Mouse (Mus musculus): ENCODE data around the gene Akap6. TPM values are rescaled to one million over a fixed set of nuclear protein-coding genes. Genes with fewer than 3 reads are reported as not detected.

Gene Akap6
- polyA plus RNA-seq, 1 experiment from 2014 or later = 10.8 TPM

- no peak overlapping the region for H3K9ac ChIP-seq (ENCODE audit: low read length)
- H3K4me1 ChIP-seq (ENCODE audit: control insufficient read depth, insufficient read depth, low read length) = peaks cover 12% of the 10 kb centered on the region
- no peak overlapping the region for H3K4me3 ChIP-seq (ENCODE audit: low read length)
- 80% methylated on average over 11 of the region's 11 CpGs for WGBS
- ATAC-seq (replicated peaks; ENCODE audit: extremely low read depth, insufficient read depth, low FRiP score) = no peak
- H3K9me3 ChIP-seq (replicated peaks; ENCODE audit: control insufficient read depth, low read length) = no peaks in the 10 kb centered on the region
- H3K36me3 ChIP-seq (ENCODE audit: control insufficient read depth, insufficient read depth) = no peaks in the 10 kb centered on the region
- no peak overlapping the region for H3K4me2 ChIP-seq (ENCODE audit: low read depth, low read length)
- no peaks in the 10 kb centered on the region for H3K27me3 ChIP-seq (ENCODE audit: control insufficient read depth, insufficient read depth, low read length)
- no peak overlapping the region for H3K27ac ChIP-seq (ENCODE audit: low read length)
These were observed 366.0 kb downstream of the Akap6 start for GRCm38 (mm10) chr12:53065031-53065785.

DNA sequence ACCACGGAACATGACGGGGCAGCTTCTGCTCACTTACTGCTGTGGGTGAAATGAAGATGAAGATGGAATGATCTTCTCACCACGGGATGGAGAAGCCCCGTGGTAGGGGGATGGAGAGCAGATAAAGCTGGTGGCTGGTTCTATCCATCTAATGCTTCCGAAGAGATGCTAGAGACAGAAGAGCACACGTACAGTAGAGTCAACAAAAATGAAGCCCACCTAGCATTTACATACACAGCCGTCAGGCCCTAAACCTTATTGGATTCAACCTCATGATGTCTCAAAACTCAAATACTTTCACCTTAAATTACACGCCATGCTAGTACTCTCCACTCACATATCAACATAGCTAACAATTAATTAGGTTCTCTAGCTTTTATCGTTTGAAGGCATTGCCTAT, 367.1 kb downstream of the Akap6 start:
- ATAC-seq (replicated peaks; ENCODE audit: extremely low read depth, insufficient read depth, low FRiP score) = no peak
- 81% methylated on average over 9 of the region's 9 CpGs for WGBS
- Histone ChIP-seq H3K9ac (ENCODE audit: low read length) (no peak overlapping the region), H3K36me3 (ENCODE audit: control insufficient read depth, insufficient read depth) (no peaks in the 10 kb centered on the region), H3K4me1 (ENCODE audit: control insufficient read depth, insufficient read depth, low read length) (peaks cover 9% of the 10 kb centered on the region), H3K4me3 (ENCODE audit: low read length) (no peak overlapping the region), H3K9me3 (replicated peaks; ENCODE audit: control insufficient read depth, low read length) (no peaks in the 10 kb centered on the region), H3K4me2 (ENCODE audit: low read depth, low read length) (no peak overlapping the region), H3K27me3 (ENCODE audit: control insufficient read depth, insufficient read depth, low read length) (no peaks in the 10 kb centered on the region), H3K27ac (ENCODE audit: low read length) (no peak overlapping the region)

GRCm38 (mm10) chr12:53070907-53071306, 371.7 kb downstream of the Akap6 start:
- H3K27me3 ChIP-seq (ENCODE audit: control insufficient read depth, insufficient read depth, low read length) = no peaks in the 10 kb centered on the region
- H3K36me3 ChIP-seq (ENCODE audit: control insufficient read depth, insufficient read depth) = no peaks in the 10 kb centered on the region
- WGBS = 94% methylated on average over 5 of the region's 5 CpGs
- no peak for ATAC-seq (replicated peaks; ENCODE audit: extremely low read depth, insufficient read depth, low FRiP score)
- H3K4me1 ChIP-seq (ENCODE audit: control insufficient read depth, insufficient read depth, low read length) = no peaks in the 10 kb centered on the region
- H3K27ac ChIP-seq (ENCODE audit: low read length) = no peak overlapping the region
- H3K4me3 ChIP-seq (ENCODE audit: low read length) = no peak overlapping the region
- H3K9me3 ChIP-seq (replicated peaks; ENCODE audit: control insufficient read depth, low read length) = no peaks in the 10 kb centered on the region
- H3K9ac ChIP-seq (ENCODE audit: low read length) = no peak overlapping the region
- no peak overlapping the region for H3K4me2 ChIP-seq (ENCODE audit: low read depth, low read length)

DNA sequence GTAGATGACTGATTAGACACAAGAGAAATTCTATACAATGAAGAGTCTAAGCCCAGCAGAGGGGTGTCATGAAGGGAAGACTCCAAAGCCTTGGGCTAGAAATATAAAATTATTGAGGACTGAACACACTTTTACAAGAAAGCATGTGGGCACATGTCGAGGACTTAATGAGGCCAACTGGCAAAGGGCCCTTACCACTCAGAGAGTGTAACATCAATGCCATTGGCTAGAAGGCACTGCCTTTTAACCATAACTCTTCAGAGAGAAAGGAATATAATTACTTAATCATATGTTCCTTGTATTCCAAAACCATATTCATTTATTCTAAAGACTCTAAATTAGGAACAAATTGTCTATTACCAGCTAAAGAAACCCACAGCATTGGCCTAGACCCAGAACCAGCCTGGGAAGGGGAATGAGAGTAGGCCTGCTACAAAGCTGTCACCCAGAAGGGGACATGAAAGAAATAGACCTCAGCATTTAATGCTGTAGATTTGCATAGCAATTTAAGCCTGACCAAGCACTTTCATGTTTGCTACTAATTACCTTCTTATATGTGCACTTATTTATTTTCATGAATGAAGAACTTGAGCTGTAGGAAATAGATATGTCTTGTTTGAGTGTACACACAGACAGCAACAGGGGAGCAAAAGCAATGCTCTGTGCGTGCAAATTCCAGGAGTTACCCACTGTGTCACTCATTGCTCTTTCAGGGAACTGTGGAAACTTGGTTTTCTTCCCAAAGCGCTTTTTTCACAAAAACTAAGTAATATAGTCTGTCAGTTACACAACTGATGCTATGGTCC, 377.6 kb downstream of the Akap6 start:
- no peak for ATAC-seq (replicated peaks; ENCODE audit: extremely low read depth, insufficient read depth, low FRiP score)
- H3K9me3 ChIP-seq (replicated peaks; ENCODE audit: control insufficient read depth, low read length) = no peaks in the 10 kb centered on the region
- no peak overlapping the region for H3K9ac ChIP-seq (ENCODE audit: low read length)
- WGBS = 91% methylated on average over 3 of the region's 3 CpGs
- no peaks in the 10 kb centered on the region for H3K4me1 ChIP-seq (ENCODE audit: control insufficient read depth, insufficient read depth, low read length)
- H3K4me2 ChIP-seq (ENCODE audit: low read depth, low read length) = no peak overlapping the region
- no peaks in the 10 kb centered on the region for H3K27me3 ChIP-seq (ENCODE audit: control insufficient read depth, insufficient read depth, low read length)
- no peak overlapping the region for H3K27ac ChIP-seq (ENCODE audit: low read length)
- H3K36me3 ChIP-seq (ENCODE audit: control insufficient read depth, insufficient read depth) = no peaks in the 10 kb centered on the region
- H3K4me3 ChIP-seq (ENCODE audit: low read length) = no peak overlapping the region

GRCm38 (mm10) chr12:53085789-53086188, 386.6 kb downstream of the Akap6 start:
- no peak overlapping the region for H3K27ac ChIP-seq (ENCODE audit: low read length)
- H3K4me2 ChIP-seq (ENCODE audit: low read depth, low read length) = no peak overlapping the region
- H3K9me3 ChIP-seq (replicated peaks; ENCODE audit: control insufficient read depth, low read length) = no peaks in the 10 kb centered on the region
- H3K4me1 ChIP-seq (ENCODE audit: control insufficient read depth, insufficient read depth, low read length) = no peaks in the 10 kb centered on the region; the same call in 1 of the 2 replicates
- H3K36me3 ChIP-seq (ENCODE audit: control insufficient read depth, insufficient read depth) = no peaks in the 10 kb centered on the region
- H3K9ac ChIP-seq (ENCODE audit: low read length) = no peak overlapping the region
- no peak overlapping the region for H3K4me3 ChIP-seq (ENCODE audit: low read length)
- 76% methylated on average over 3 of the region's 3 CpGs for WGBS
- ATAC-seq (replicated peaks; ENCODE audit: extremely low read depth, insufficient read depth, low FRiP score) = no peak; the same call in 1 of the 2 replicates
- no peaks in the 10 kb centered on the region for H3K27me3 ChIP-seq (ENCODE audit: control insufficient read depth, insufficient read depth, low read length)

- H3K36me3 ChIP-seq (ENCODE audit: control insufficient read depth, insufficient read depth) = peaks cover 7% of the 10 kb centered on the region; the same call in 1 of the 2 replicates
- no peaks in the 10 kb centered on the region for H3K9me3 ChIP-seq (replicated peaks; ENCODE audit: control insufficient read depth, low read length)
- WGBS = 88% methylated on average over 10 of the region's 10 CpGs
- H3K4me1 ChIP-seq (ENCODE audit: control insufficient read depth, insufficient read depth, low read length) = no peaks in the 10 kb centered on the region
- no peaks in the 10 kb centered on the region for H3K27me3 ChIP-seq (ENCODE audit: control insufficient read depth, insufficient read depth, low read length)
- H3K9ac ChIP-seq (ENCODE audit: low read length) = no peak overlapping the region
- no peak overlapping the region for H3K4me3 ChIP-seq (ENCODE audit: low read length)
- no peak overlapping the region for H3K4me2 ChIP-seq (ENCODE audit: low read depth, low read length)
- no peak overlapping the region for H3K27ac ChIP-seq (ENCODE audit: low read length)
- ATAC-seq (replicated peaks; ENCODE audit: extremely low read depth, insufficient read depth, low FRiP score) = no peak
These were observed 413.1 kb downstream of the Akap6 start for GRCm38 (mm10) chr12:53112276-53112675.

DNA sequence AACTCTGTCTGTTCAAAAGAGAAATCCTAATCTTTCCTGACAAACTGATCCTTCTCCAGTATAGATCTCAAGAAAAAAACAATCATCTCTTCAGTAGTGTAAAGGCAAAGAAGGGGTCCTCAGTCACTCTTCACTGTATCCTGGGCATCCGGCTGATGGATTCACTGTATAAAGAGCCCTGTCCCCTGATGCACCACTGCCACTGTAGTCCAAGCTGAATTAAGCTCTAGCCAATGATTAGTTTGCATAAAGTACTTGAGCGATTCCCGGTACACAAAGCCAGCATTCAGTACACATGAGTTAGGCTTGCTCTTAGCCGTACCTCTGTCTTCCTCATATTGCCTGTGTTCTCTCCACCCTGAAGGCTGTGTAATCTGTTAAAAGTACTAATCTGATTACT, 420.2 kb downstream of the Akap6 start:
- ATAC-seq (replicated peaks; ENCODE audit: extremely low read depth, insufficient read depth, low FRiP score) = no peak
- Histone ChIP-seq H3K4me3 (ENCODE audit: low read length) (no peak overlapping the region), H3K27ac (ENCODE audit: low read length) (no peak overlapping the region), H3K36me3 (ENCODE audit: control insufficient read depth, insufficient read depth) (peaks cover 4% of the 10 kb centered on the region; the same call in 1 of the 2 replicates), H3K4me1 (ENCODE audit: control insufficient read depth, insufficient read depth, low read length) (no peaks in the 10 kb centered on the region), H3K4me2 (ENCODE audit: low read depth, low read length) (no peak overlapping the region), H3K9me3 (replicated peaks; ENCODE audit: control insufficient read depth, low read length) (no peaks in the 10 kb centered on the region), H3K27me3 (ENCODE audit: control insufficient read depth, insufficient read depth, low read length) (no peaks in the 10 kb centered on the region), H3K9ac (ENCODE audit: low read length) (no peak overlapping the region)
- WGBS = 56% methylated on average over 4 of the region's 4 CpGs

DNA sequence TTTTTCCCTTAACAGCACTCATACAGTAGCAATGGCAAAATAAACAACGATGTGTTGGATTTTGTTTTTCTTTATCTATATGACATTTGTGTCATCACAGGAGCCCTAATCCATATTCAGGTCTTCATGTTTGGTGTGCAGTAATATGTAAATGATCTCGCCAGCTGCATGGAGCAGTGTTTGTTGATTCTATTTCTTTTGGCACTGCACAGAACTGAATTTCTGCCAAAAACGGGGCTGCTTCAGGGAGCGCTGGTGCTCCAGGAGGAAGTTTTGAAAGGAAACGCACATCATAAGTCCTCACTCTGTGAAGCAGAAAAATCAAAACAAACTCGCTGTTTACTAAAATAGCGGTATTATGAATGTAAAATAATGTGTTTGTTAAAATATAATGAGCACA, 424.9 kb downstream of the Akap6 start:
- no peak overlapping the region for H3K9ac ChIP-seq (ENCODE audit: low read length)
- no peak for ATAC-seq (replicated peaks; ENCODE audit: extremely low read depth, insufficient read depth, low FRiP score)

GRCm38 (mm10) chr12:53124696-53125095, 425.5 kb downstream of the Akap6 start:
- Histone ChIP-seq H3K27ac (ENCODE audit: low read length) (peak overlapping the region; percentile 59), H3K27me3 (ENCODE audit: control insufficient read depth, insufficient read depth, low read length) (no peaks in the 10 kb centered on the region), H3K4me3 (ENCODE audit: low read length) (no peak overlapping the region), H3K9ac (ENCODE audit: low read length) (no peak overlapping the region), H3K9me3 (replicated peaks; ENCODE audit: control insufficient read depth, low read length) (no peaks in the 10 kb centered on the region), H3K4me2 (ENCODE audit: low read depth, low read length) (peak overlapping the region; percentile 45; the same call in 1 of the 2 replicates), H3K4me1 (ENCODE audit: control insufficient read depth, insufficient read depth, low read length) (no peaks in the 10 kb centered on the region), H3K36me3 (ENCODE audit: control insufficient read depth, insufficient read depth) (peaks cover 2% of the 10 kb centered on the region; the same call in 1 of the 2 replicates)
- ATAC-seq (replicated peaks; ENCODE audit: extremely low read depth, insufficient read depth, low FRiP score) = no peak
- WGBS = 59% methylated on average over 1 of the region's 1 CpGs

More for the DNA sequence above, 424.9 kb downstream of the Akap6 start:
- Histone ChIP-seq H3K27ac (ENCODE audit: low read length) (peak overlapping the region; percentile 55; the same call in 1 of the 2 replicates), H3K36me3 (ENCODE audit: control insufficient read depth, insufficient read depth) (peaks cover 2% of the 10 kb centered on the region; the same call in 1 of the 2 replicates), H3K9me3 (replicated peaks; ENCODE audit: control insufficient read depth, low read length) (no peaks in the 10 kb centered on the region), H3K4me1 (ENCODE audit: control insufficient read depth, insufficient read depth, low read length) (no peaks in the 10 kb centered on the region), H3K27me3 (ENCODE audit: control insufficient read depth, insufficient read depth, low read length) (no peaks in the 10 kb centered on the region), H3K4me3 (ENCODE audit: low read length) (no peak overlapping the region), H3K4me2 (ENCODE audit: low read depth, low read length) (peak overlapping the region; percentile 45)
- 62% methylated on average over 7 of the region's 7 CpGs for WGBS
